Mouse (Mus musculus) embryonic facial prominence, embryonic 11.5 days (tissue): Measurements from ENCODE around the gene Timp3. TPM values are rescaled to one million over a fixed set of nuclear protein-coding genes. Genes with fewer than 3 reads are reported as not detected.
A peak's percentile ranks its signal among the peaks of the same experiment; 100 is the strongest.

Source experiments
- ATAC-seq: fragments of 200-750 bp; cut with Nextera tagmentation; replicated peaks from 2 replicates; pipeline ENCODE4 v1.8.0; 2017; ENCODE audit warnings: low read depth; ENCODE audit not compliant: insufficient number of reproducible peaks, low FRiP score, low TSS enrichment
- DNase-seq: peaks from one replicate; pipeline ENCODE4 v3.0.0-alpha.2; 2015; ENCODE audit warnings: low spot score
- H3K27ac ChIP-seq: fragments of 300-500 bp; sonication (generic); replicated peaks from 2 replicates; pipeline ENCODE4 v1.5.1; 2014; ENCODE audit warnings: mild to moderate bottlenecking, low read depth, low read length, control low read depth
- H3K27me3 ChIP-seq: fragments of 300-500 bp; sonication (generic); 2 replicates; pipeline ENCODE4 v1.6.1; 2014; ENCODE audit warnings: mild to moderate bottlenecking, low read length, moderate library complexity, mixed read lengths; ENCODE audit not compliant: control insufficient read depth, insufficient read depth
- H3K36me3 ChIP-seq: fragments of 300-500 bp; sonication (generic); replicated peaks from 2 replicates; pipeline ENCODE4 v1.6.1; 2014; ENCODE audit warnings: low read depth, mild to moderate bottlenecking, low read length, moderate library complexity, mixed read lengths; ENCODE audit not compliant: control insufficient read depth, insufficient read depth
- H3K4me1 ChIP-seq: fragments of 300-500 bp; sonication (generic); 2 replicates; pipeline ENCODE4 v1.6.1; 2014; ENCODE audit warnings: low read length, mixed read lengths; ENCODE audit not compliant: control insufficient read depth, insufficient read depth
- H3K4me2 ChIP-seq: fragments of 300-500 bp; sonication (generic); 2 replicates; pipeline ENCODE4 v1.6.1; 2014; ENCODE audit warnings: low read depth, mild to moderate bottlenecking, control low read depth, low read length, moderate library complexity
- H3K4me3 ChIP-seq: fragments of 300-500 bp; sonication (generic); 2 replicates; pipeline ENCODE4 v1.5.1; 2014; ENCODE audit warnings: low read depth, low read length, control low read depth
- H3K9ac ChIP-seq: fragments of 300-500 bp; sonication (generic); replicated peaks from 2 replicates; pipeline ENCODE4 v1.6.1; 2014; ENCODE audit warnings: mild to moderate bottlenecking, control low read depth, low read length
- H3K9me3 ChIP-seq: fragments of 300-500 bp; sonication (generic); replicated peaks from 2 replicates; pipeline ENCODE4 v1.6.1; 2016; ENCODE audit warnings: mild to moderate bottlenecking, low read length, inconsistent platforms, mixed read lengths; ENCODE audit not compliant: control insufficient read depth
- WGBS: fragments of 180-500 bp; shearing (Covaris S2); extraction: QIAGEN DNeasy Blood & Tissue Kit; methylation state at CpG from one replicate; pipeline ENCODE4 v1.1.7; 2014; 5-methylcytosine and 5-hydroxymethylcytosine counted together
- polyA plus RNA-seq: library from polyadenylated mRNA; unstranded; fragments of >200 nt; fragmentation: Nextera tagmentation; extraction: Ambion mirVana; gene quantifications from 2 replicates; pipeline ENCODE4 v1.2.1, GENCODE M21; 2014

The Timp3 gene
- polyA plus RNA-seq: 39.7 and 40.0 TPM in 2 replicates

DNA sequence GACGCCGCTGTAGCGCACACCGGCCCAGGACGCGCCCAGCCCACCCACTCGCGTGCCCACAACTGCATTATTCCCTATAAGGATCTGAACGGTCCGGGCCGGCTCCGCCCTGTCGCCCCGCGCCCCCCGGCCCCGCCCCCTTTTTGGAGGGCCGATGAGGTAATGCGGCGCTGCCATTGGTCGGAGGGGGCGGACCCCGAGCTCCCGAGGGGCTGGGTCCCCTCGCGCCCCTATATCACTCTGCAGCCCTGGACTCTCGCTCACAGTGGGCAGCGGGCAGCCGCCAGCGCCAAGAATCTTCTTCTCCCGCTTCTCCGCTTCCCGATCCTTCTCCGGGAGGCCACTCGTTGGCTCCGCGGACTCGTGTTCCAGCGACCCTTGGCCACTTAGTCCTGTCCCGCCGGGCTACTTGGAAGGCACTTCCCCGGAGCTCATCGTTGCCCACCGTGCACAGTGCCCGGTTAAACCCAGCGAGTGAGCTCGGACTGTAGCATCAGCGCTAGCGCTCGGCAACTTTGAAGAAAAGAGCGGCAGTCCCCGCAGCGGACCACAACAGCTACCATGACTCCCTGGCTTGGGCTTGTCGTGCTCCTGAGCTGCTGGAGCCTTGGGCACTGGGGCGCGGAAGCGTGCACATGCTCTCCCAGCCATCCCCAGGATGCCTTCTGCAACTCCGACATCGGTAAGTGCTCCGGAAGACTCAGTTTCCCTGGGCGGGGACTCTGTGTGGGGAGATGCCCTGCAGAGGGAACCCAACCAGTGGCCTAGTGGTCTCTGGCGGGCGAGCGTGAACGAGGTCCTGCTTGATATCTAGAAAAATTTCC lies at the start of gene Timp3:
Gene Timp3 (plus strand): TSS at position 80 of the 824 bp plus-strand sequence.
- no peak within 1 kb of the TSS for H3K27ac ChIP-seq
- peak within 1 kb of the TSS; percentile 65 for H3K4me3 ChIP-seq
- peak; percentile 83 for ATAC-seq
- H3K4me2 ChIP-seq: peak within 1 kb of the TSS; percentile 97
- DNase-seq: peak; percentile 82
- peaks cover 9% of the 10 kb centered on the region for H3K4me1 ChIP-seq
- no peaks in the 10 kb centered on the region for H3K27me3 ChIP-seq
- no peaks in the 10 kb centered on the region for H3K36me3 ChIP-seq
- peak within 1 kb of the TSS; percentile 72 for H3K9ac ChIP-seq
- under 1% methylated on average over 63 of the region's 65 CpGs for WGBS
- no peaks in the 10 kb centered on the region for H3K9me3 ChIP-seq

DNA sequence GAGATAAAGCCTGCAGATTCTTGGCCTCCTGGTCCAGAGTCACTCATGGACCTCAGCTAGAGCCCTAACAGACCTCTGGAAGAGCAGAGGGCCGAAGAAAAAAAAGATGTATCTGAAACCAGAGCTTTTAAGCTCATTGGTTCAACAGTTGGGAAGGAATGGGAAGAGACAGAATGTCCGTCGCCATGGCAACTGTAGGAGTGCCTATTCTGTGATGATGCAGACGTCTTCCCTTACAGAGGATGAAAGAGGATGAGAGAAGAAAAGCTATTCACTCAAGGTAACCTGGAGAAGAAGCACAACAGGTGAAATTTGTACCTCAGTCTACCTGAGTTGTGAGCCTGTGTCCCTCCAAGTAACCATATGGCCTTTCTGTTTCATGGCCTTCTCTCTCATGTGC lies 44.0 kb upstream of the Timp3 start:
- Histone ChIP-seq H3K36me3 (no peaks in the 10 kb centered on the region), H3K4me1 (no peaks in the 10 kb centered on the region), H3K4me2 (no peak overlapping the region), H3K27ac (no peak overlapping the region), H3K4me3 (no peak overlapping the region), H3K9ac (no peak overlapping the region), H3K9me3 (no peaks in the 10 kb centered on the region), H3K27me3 (no peaks in the 10 kb centered on the region)
- ATAC-seq: no peak
- WGBS: 54% methylated on average over 4 of the region's 4 CpGs
- DNase-seq: peak; percentile 48

DNA sequence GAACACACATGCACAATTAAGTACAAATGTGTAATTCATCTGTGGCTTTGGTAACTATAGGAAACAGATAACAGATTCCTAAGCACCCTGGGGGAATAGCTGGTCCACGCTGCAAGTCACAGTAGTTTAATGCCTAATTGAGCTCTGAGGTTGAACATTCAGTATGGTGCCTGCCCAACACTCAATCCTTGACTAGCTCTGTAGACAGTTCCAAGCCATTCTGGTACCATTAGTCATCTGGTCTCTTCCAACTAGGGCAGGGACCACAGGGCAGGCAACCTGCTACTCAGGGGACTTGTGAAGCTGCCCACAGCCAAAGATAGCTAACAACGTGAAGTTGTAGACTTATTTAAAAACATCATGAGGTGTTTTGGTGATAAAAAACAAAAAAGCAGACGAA lies 43.1 kb upstream of the Timp3 start:
- DNase-seq: no peak
- WGBS: 78% methylated on average over 3 of the region's 3 CpGs

DNA sequence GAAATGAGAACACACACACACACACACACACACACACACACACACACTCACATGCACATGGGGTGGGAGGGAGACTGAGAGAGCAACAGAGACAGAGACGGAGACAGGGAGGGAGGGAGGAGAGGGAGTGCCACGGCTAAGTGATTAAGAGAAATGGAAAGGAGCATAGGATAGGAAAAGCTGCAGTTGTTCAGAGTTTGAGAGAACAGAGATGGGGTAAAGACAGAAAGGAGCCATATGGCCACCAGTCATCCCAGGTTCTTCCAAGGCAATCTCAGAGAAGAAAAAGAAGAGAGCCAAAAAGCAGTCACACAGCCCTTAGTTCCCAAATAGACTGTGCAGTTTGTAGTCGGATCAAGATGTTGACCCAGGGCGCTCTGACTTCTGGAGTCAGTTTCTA lies 42.1 kb upstream of the Timp3 start:
- Histone ChIP-seq H3K36me3 (no peaks in the 10 kb centered on the region), H3K9ac (no peak overlapping the region), H3K4me2 (no peak overlapping the region), H3K9me3 (no peaks in the 10 kb centered on the region), H3K4me1 (no peaks in the 10 kb centered on the region), H3K4me3 (no peak overlapping the region), H3K27ac (no peak overlapping the region), H3K27me3 (no peaks in the 10 kb centered on the region)
- 87% methylated on average over 4 of the region's 4 CpGs for WGBS
- DNase-seq (no peak), ATAC-seq (no peak)

More for the DNA sequence above, 43.1 kb upstream of the Timp3 start:
- Histone ChIP-seq H3K9me3 (no peaks in the 10 kb centered on the region), H3K4me1 (no peaks in the 10 kb centered on the region), H3K27me3 (no peaks in the 10 kb centered on the region), H3K36me3 (no peaks in the 10 kb centered on the region), H3K4me3 (no peak overlapping the region), H3K27ac (no peak overlapping the region), H3K4me2 (no peak overlapping the region), H3K9ac (no peak overlapping the region)
- ATAC-seq: no peak

DNA sequence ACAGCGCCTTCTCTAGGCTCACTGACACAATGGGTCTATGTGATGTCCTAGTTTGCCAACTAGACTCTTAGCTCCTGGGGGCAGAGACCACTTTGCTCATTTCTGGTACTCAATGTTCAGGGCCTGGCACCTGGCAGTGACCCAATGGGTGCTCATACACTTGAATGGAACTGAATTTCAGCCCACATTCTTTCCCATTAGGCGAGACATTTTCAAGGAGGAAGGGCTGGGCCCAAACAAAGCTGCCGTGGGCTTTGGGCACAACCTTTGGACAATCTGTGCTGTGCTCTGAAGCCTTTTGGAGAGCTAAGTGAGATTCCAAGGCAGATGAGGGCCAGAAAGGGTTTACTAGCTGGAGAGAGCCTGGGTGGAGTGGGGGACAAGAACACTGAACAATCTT lies 41.2 kb upstream of the Timp3 start:
- 79% methylated on average over 3 of the region's 3 CpGs for WGBS
- ATAC-seq: no peak
- H3K36me3 ChIP-seq: no peaks in the 10 kb centered on the region

DNA sequence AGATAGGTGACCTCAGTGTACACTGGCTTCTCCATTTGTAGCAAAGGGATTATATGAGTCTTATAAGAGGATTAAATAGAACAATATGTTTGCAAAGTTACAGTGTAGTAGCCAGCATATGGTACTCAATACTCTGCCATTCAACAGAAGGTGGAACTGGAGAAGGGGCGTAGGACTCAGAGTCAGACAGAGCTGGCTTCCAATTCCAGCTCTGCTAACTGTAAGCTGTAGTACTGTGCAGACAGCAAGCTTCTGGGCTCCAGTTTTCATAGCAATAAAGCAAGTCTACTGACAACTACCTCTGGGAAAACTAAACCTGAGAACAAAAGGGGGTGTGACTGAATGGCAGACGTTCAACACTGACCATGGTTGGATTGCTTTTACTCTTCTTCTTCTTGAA lies 38.4 kb upstream of the Timp3 start:
- H3K27ac ChIP-seq: no peak overlapping the region
- ATAC-seq: no peak
- H3K4me3 ChIP-seq: no peak overlapping the region
- H3K4me2 ChIP-seq: no peak overlapping the region
- H3K27me3 ChIP-seq: no peaks in the 10 kb centered on the region
- H3K9ac ChIP-seq: no peak overlapping the region
- WGBS: 83% methylated on average over 2 of the region's 2 CpGs
- H3K36me3 ChIP-seq: no peaks in the 10 kb centered on the region
- no peaks in the 10 kb centered on the region for H3K4me1 ChIP-seq
- H3K9me3 ChIP-seq: no peaks in the 10 kb centered on the region
- DNase-seq: no peak

More for the DNA sequence above, 41.2 kb upstream of the Timp3 start:
- H3K9ac ChIP-seq: no peak overlapping the region
- no peaks in the 10 kb centered on the region for H3K4me1 ChIP-seq
- H3K27ac ChIP-seq: no peak overlapping the region
- no peaks in the 10 kb centered on the region for H3K27me3 ChIP-seq
- no peak overlapping the region for H3K4me3 ChIP-seq
- DNase-seq: no peak
- no peak overlapping the region for H3K4me2 ChIP-seq
- no peaks in the 10 kb centered on the region for H3K9me3 ChIP-seq

DNA sequence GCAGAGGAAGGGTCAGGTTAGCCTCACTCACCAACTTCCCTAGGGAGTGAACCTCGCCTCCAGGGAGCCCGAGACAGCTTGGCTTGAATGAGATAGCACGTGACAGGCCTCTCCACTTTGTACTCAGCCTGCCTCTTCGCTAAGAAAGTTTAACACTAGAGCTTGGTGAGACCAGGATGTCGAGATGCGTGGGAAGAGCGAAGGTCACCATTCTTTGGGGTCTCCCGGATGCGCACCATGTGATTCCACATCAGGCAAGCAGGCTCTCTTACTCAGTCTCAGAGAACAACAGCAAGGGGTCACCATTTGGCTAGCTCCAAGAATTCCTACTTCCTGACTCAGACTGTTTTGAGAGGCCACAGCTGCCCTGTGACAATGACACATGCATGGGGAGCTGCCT lies 35.6 kb upstream of the Timp3 start:
- Histone ChIP-seq H3K9me3 (no peaks in the 10 kb centered on the region), H3K36me3 (no peaks in the 10 kb centered on the region), H3K27ac (no peak overlapping the region), H3K4me2 (no peak overlapping the region), H3K4me1 (no peaks in the 10 kb centered on the region), H3K9ac (no peak overlapping the region), H3K4me3 (no peak overlapping the region), H3K27me3 (no peaks in the 10 kb centered on the region)
- no peak for DNase-seq
- WGBS: 84% methylated on average over 9 of the region's 9 CpGs
- ATAC-seq: no peak

DNA sequence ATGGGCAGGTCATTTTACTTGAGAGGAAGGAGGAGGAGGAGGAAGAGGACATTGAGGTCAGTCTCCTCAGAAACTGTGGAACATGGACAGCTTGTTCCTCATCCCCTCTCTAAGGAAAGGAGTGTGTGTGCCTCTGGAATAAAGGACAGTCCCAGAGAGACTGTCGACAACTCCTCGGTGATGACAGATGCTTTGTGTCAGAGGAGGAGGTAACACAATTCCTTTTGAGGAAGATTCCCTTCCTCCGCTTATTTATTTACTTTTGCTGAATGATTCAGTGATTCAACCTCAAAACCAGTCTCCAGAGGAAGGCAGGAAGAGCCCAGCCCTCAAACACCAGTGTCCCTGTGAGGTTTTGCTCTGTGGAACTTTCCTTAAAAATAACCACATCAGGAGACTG lies 29.9 kb upstream of the Timp3 start:
- no peaks in the 10 kb centered on the region for H3K4me1 ChIP-seq
- H3K9me3 ChIP-seq: no peaks in the 10 kb centered on the region
- DNase-seq (no peak), ATAC-seq (no peak)
- no peak overlapping the region for H3K4me3 ChIP-seq
- no peaks in the 10 kb centered on the region for H3K27me3 ChIP-seq
- H3K4me2 ChIP-seq: no peak overlapping the region
- 67% methylated on average over 3 of the region's 3 CpGs for WGBS
- no peak overlapping the region for H3K9ac ChIP-seq
- H3K36me3 ChIP-seq: no peaks in the 10 kb centered on the region
- no peak overlapping the region for H3K27ac ChIP-seq
